Mouse (Mus musculus) thymus, postnatal 0 days (tissue): ENCODE data around the gene Lamb3. TPM values are rescaled to one million over a fixed set of nuclear protein-coding genes. Genes with fewer than 3 reads are reported as not detected.
"Not testable (repeated sequence)": the region's sequence is repeated elsewhere in the genome, so short reads cannot be mapped to it uniquely, and the experiment has no call there.

Experiments
- DNase-seq: peaks from one replicate; pipeline ENCODE4 v3.0.0-alpha.2; 2015; ENCODE audit warnings: low spot score
- polyA plus RNA-seq: library from polyadenylated mRNA; unstranded; fragments of >200 nt; fragmentation: Nextera tagmentation; extraction: Ambion mirVana; gene quantifications from 2 replicates; pipeline ENCODE4 v1.2.1, GENCODE M21; 2015

The Lamb3 gene
- polyA plus RNA-seq, 1 experiment from 2014 or later: 22.2 TPM

- DNase-seq: peak; percentile 34
Observed at GRCm38 (mm10) chr1:193242863-193243262, 35.4 kb downstream of the Lamb3 start.

DNA sequence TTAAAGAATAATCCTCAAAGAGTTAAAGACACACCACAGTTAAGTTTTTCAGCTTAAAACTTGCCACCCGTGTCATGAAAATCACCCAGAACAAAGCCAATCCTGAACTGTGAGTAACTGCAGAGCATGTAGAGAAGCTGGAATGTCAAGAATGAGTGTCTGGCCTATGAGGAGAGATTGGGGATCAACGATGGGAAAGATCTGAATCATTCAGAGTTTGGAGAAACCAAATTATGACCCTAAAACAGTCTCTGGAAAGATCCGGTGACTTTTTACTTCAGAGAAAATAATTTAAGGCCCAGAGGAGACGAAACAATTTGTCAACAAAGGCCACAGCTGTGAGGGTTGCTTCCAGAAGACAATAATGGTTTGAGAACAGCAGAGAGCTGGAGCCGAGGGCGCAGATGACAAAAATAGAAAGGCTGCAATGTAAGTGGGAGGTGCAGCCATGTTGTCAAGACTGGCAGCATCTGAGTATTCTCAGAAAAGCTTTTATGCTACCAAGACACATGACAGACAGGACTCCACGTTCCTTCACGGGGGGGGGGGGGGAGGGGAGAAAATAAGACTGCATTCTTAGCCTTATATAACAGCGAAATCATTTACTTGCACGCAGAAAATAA is 36.2 kb downstream of the Lamb3 start:
- no peak for DNase-seq

GRCm38 (mm10) chr1:193244235-193244634 is 36.7 kb downstream of the Lamb3 start:
- no peak for DNase-seq

DNA sequence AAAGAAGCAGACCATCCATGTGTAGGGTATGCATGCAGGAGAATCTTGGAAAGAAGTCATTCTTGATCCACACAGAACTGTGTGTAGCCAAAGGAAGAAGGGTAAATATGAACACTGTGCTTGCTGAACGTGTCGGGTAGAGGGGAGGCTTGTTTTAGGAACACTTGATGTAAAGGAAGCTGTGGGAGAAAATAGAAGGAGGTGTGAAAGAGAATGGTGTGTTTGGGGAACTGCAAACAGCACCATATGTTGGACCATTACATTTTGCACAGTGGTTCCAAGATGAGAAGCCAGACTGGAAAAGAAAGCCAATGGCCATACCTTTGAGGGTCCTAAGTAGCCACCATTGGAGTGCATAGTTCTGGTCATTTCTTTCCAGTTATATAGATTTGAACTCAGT is 42.5 kb downstream of the Lamb3 start:
- no peak for DNase-seq

DNA sequence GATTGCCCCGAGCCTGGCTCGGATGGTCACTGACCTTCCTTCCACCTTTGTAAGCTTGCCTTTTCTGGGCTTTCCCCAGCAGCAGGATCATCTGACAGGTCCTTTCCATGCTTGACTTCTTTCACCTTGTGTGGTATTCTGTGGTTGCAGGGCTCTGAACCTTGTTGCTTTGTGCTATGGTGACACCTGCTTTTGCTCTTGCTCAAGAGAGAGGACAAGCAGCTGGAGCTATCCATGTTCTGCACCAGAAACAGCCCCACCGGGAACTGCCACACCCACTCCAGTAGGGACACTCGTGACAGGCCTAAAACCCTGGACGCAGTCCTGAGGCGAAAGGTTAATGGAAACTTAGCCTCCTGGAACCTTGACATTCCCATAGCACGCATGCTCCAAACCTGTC is 43.9 kb downstream of the Lamb3 start:
- DNase-seq: no peak

DNA sequence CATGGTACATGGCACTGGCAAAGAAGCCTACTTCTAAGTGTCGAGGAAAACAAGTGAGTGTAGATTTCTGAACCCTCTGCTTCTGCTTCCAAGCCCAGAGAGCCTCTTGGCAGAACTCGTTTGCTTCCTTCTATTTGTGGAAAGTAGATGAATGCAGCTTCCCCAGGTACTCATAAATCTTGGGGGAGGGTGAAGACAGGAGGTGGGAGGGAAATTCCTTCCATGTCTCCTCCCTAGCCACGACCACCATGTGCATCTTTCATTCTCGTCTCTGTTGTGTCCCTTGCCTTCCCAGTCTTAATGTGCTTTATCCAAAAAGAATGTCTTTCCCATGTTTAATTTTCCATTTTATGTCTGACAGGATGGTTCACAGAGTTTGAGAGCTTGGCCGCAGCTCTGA is 45.1 kb downstream of the Lamb3 start:
- no peak for DNase-seq

GRCm38 (mm10) chr1:193253895-193254294 is 46.4 kb downstream of the Lamb3 start:
- DNase-seq: not testable (repeated sequence)

DNA sequence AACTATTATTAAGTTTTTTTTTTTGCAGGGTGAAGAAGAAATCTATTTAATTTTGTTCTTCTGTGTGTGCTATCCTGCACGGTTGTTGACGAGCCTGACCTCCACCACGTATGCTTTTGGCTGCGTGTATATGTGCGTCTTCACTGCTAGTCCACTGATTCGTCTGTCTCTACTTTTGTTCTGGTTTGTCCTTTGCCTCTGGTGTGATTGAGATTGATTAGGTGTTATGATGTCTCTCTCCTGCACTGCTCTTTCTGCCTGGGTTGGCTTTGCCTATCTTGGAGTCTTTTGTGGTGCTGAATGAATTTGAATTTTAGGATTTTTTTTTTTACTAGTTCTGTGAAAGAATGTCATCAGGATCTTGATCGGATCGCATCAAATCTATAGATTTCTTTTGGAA is 47.5 kb downstream of the Lamb3 start:
- no peak for DNase-seq

- DNase-seq: peak; percentile 64
Observed at GRCm38 (mm10) chr1:193255488-193256288, 48.2 kb downstream of the Lamb3 start.

DNA sequence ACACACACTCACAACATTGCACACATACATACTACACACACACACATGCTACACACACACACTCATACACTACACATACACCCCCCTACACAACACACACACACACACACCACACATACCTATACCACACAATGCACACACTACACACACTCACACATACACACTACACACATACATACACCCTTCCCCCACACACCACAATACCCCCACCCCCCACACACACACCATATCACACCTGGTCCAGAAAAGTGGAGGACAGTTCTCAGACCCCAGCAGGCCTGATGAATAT is 48.7 kb downstream of the Lamb3 start:
- no peak for DNase-seq

DNA sequence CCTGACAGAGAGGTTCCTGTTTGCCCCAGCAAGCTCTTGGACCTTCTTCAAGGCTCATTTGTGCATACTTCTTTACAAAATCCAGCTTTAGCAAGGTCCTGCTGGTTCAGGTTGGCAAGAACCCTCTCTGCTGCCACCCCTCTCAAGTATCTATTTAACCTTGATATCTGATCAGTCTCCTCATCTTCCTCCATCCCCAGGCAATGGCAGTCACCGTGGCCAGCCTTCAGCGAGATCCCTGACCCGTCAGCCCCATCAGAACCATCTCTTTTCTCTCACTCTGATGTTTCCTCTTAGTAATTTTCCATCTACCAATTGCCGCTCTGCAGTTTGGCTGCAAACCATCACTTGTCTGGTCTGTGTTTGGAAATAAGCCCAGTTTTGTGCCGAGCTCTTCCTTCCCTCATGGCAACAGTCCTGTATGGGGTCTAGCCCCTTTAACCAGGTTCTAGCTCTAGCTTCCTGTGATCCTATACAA is 49.2 kb downstream of the Lamb3 start:
- DNase-seq: no peak

- DNase-seq: no peak
Observed at GRCm38 (mm10) chr1:193259559-193259958, 52.1 kb downstream of the Lamb3 start.

- no peak for DNase-seq
Observed at GRCm38 (mm10) chr1:193261897-193262548, 54.5 kb downstream of the Lamb3 start.

DNA sequence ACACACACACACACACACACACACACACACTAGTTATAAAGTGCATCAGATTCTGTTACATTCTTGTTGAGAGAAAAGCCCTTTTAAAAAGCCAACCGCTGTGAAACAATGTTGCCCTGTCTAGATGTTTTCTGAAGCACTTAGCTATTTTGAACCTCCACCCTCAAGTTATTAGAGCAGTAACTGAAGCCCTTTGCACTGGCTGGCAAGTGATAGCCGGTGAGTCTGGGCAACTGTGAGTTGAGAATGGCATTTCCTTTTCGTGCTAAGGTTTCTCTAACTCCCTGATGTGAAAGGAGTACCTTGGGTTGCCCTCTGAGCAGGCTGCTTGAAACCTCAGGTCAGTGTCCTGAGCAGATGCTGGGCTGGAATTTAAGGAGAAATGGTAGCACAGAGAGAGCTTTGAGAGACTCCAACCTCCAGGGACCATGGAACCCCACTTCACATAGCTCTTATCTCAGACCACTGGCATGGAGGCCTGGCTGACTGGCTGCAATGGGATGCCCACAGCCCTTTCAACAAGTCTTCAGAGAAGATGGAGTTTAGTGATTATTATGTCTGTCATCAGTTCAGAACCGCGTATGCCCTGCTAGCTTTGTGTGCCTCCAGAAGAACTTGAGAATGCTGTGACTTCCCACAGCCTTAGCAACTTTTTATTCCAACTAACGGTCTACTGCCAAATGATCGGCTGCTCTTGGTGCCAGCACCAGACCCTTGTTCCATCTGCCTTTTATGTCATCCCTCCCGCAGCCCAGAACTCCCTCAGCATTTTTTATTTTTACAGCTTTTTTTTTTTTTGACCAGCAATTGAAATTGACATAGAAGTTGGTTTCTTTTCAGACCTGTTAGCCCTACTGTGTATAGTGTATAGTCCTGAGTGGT is 55.8 kb downstream of the Lamb3 start:
- no peak for DNase-seq

GRCm38 (mm10) chr1:193263955-193264598 is 56.6 kb downstream of the Lamb3 start, which contains the start of gene Hsd11b1:
Gene Hsd11b1, minus strand, starts transcription at chr1:193264075.
- peak; percentile 90 for DNase-seq

DNA sequence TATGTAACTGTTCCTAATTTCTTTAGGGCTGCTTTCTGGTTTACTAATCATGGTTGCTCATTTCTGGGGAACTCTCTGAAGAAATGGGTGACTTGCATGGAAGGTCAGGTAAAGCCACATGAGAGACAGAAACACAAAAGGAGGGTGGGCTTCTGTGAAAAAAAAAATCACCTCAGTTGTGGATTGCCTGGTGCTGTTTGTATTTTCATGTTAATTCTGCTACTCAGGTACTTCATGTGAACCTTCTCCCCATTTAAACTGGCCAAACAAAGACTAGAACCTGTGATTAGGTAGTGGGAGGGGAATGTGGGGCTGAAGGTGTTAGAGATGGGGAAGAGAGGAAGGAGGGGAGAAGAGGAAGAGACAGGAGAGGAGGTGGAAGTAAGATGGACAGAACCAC is 58.2 kb downstream of the Lamb3 start:
- DNase-seq: no peak

DNA sequence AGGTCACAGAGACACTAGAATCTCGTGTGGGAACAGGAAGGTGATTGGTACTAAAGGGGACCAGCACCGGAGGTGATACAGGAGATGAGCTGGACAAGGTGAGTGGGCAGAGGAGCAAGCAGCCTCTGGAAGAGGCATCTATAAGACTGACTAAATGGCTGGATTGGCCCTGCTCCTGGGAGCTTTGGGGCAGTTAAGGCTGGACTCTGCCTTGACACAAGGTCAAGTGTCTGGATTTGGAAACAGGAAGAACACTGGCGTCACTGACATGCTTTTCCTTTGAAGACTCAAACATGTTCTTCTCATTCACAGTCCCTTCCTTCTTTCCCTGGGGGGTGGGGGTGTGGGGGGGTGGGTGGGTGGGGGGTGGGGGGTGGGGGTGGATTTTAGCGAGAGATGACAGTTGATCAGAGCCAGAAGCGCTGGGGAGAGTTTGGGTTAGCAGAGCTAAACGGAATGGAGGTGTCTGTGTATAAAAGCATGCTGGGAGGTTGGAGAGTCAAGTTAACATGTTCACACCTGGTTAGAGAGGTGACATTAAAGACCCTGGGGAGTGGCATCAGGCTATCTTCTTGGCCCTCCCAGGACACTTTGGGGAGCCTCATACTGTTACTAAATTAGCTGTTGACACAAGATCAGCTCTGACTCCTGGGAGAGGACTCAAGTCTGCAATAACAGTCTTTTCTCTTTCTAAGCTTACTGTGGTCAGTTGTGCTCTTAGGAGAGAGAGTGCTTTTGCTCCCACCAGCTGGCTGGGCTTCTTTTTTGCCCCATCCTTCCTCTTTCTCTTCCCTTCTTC is 63.7 kb downstream of the Lamb3 start:
- no peak for DNase-seq

- peak; percentile 52 for DNase-seq
Observed at GRCm38 (mm10) chr1:193272137-193272915, 64.8 kb downstream of the Lamb3 start.

DNA sequence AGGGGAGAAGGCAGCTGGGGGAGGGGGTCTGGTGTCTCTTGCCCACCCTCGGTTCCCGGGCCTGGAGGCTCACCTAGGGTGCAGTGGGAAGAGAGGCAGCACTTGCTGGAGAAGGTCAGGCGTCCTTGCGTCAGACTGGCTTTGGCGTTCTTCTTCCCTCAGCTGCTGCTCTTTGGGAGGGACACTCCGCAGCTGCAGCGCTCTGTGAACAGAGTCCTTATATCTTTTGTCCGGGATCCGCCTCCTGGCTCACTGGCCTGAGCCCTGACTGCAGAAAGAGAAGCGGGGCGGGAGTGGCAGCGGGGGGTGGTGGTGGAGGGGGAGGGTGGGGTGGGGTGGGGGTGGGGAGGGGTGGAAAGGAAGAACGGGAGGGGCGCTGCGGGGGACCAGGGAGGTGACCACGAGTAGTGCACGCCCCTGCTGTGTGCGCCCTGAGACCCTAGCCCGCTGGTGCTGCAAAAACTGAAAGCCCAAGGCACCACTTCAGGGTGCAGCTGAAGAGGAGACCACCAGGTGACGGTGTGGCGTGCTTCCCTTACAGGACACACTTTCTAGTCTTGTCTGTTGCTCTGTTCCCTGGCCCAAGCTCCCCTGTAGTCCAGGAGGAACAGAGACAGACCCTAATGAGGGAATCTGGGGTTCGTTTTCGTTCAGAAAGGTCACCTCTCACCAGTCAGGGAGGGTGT is 65.6 kb downstream of the Lamb3 start, which contains the start of gene G0s2:
Gene G0s2, minus strand, starts transcription at position 302 of the 686 bp plus-strand sequence.
- DNase-seq: peak; percentile 76
